11 mouse cellular contexts compared by ENCODE assay signal in the genomic region with DNA sequence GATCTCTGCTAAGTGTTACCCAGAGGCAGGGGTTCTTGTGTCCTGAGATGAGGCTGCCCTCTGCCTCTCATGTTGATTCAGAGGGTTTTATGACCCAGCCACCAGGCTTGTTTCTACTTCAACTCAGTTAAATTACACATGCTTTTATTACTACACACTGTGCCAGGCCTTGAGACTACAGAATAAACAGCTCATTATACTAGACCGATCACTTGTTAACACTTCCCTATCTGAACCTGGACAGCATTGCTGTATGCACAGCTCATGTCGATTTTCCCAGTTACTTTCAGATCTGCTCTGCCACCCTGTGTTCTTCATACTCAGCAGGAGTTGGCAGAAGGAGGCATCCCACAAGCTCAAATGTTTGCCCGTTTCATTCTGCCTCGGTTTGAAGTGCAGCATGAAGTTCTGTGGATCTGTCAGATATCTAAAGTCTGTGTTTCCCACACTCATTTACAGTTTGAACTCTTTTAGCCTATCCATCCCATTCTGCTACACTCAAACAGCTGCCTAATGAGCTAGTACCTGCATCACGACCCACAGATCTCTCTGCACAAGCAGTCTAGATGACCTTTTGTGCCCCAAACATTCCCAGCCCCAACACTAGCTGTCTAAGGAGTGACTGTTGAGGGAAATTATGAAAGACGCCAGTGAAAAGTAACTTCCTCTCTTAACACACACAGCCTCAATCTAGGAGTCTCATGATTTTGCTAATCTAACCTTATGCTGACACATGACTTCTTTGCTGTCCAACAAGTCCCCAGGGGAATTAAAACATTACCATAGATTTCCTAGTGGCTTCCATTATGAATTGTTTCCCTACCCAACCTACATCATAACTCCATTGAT. TPM values are rescaled to one million over a fixed set of nuclear protein-coding genes. Genes with fewer than 3 reads are reported as not detected.
DNase-seq lines count a peak whose midpoint lies in the region; ATAC-seq lines count a peak whose summit lies in the region.
"Had no signal": no experiment of that assay in that cellular context is flagged by ENCODE, and none has a peak within 500 bp of the region (broad histone marks: within the 10 kb centered on the region; RNA-seq: fewer than 3 reads in every experiment).

No protein-coding gene starts in this region.

- 50% methylated on average over 6 of the region's 6 CpGs for WGBS in forebrain, embryonic 14.5 days
- WGBS in forebrain, embryonic 11.5 days, result 75% methylated on average over 6 of the region's 6 CpGs
- 51% methylated on average over 6 of the region's 6 CpGs for WGBS in neural tube, embryonic 15.5 days
- WGBS in hindbrain, embryonic 12.5 days, result 62% methylated on average over 6 of the region's 6 CpGs

- peaks cover 9% of the 10 kb centered on the region for H3K4me1 ChIP-seq in forebrain, embryonic 14.5 days (ENCODE audit: control insufficient read depth, insufficient read depth, low read length)
- H3K4me1 ChIP-seq in forebrain, embryonic 11.5 days (replicated peaks; ENCODE audit: control insufficient read depth, insufficient read depth, low read length), result no peaks in the 10 kb centered on the region
- peaks cover 10% of the 10 kb centered on the region for H3K4me1 ChIP-seq in neural tube, embryonic 15.5 days
- H3K4me1 ChIP-seq in hindbrain, embryonic 12.5 days, result peaks cover 9% of the 10 kb centered on the region

- no peaks in the 10 kb centered on the region for H3K9me3 ChIP-seq in forebrain, embryonic 14.5 days (replicated peaks; ENCODE audit: control insufficient read depth, low read length)
- H3K9me3 ChIP-seq in forebrain, embryonic 11.5 days (ENCODE audit: control insufficient read depth, low read length), result no peaks in the 10 kb centered on the region
- H3K9me3 ChIP-seq in neural tube, embryonic 15.5 days (replicated peaks), result no peaks in the 10 kb centered on the region
- no peaks in the 10 kb centered on the region for H3K9me3 ChIP-seq in hindbrain, embryonic 12.5 days (replicated peaks)
- H3K9me3 ChIP-seq: hindbrain, embryonic 15.5 days had no signal

- no peak overlapping the region for H3K4me2 ChIP-seq in forebrain, embryonic 14.5 days (ENCODE audit: low read length)
- H3K4me2 ChIP-seq in forebrain, embryonic 11.5 days (ENCODE audit: low read depth, low read length, severe bottlenecking), result no peak overlapping the region
- no peak overlapping the region for H3K4me2 ChIP-seq in neural tube, embryonic 15.5 days
- no peak overlapping the region for H3K4me2 ChIP-seq in hindbrain, embryonic 12.5 days (replicated peaks)
- H3K4me2 ChIP-seq: hindbrain, embryonic 15.5 days; lung, embryonic 14.5 days had no signal

- no peaks in the 10 kb centered on the region for H3K27me3 ChIP-seq in forebrain, embryonic 14.5 days (replicated peaks; ENCODE audit: control insufficient read depth, insufficient read depth, low read length)
- H3K27me3 ChIP-seq in forebrain, embryonic 11.5 days (ENCODE audit: control insufficient read depth, insufficient read depth, low read length), result no peaks in the 10 kb centered on the region
- H3K27me3 ChIP-seq in neural tube, embryonic 15.5 days (replicated peaks), result no peaks in the 10 kb centered on the region
- no peaks in the 10 kb centered on the region for H3K27me3 ChIP-seq in hindbrain, embryonic 12.5 days
- H3K27me3 ChIP-seq: hindbrain, embryonic 15.5 days had no signal

- no peak overlapping the region for H3K9ac ChIP-seq in forebrain, embryonic 14.5 days (ENCODE audit: low read length)
- no peak overlapping the region for H3K9ac ChIP-seq in forebrain, embryonic 11.5 days (ENCODE audit: low read length)
- H3K9ac ChIP-seq in neural tube, embryonic 15.5 days (replicated peaks), result no peak overlapping the region
- no peak overlapping the region for H3K9ac ChIP-seq in hindbrain, embryonic 12.5 days
- H3K9ac ChIP-seq: hindbrain, embryonic 15.5 days; lung, embryonic 14.5 days had no signal

- peak; percentile 35; the same call in 1 of the 2 replicates for ATAC-seq in forebrain, embryonic 14.5 days
- ATAC-seq in forebrain, embryonic 11.5 days (replicated peaks; ENCODE audit: low FRiP score), result no peak
- 0 out of 2 replicates have a peak, but pooled peaks have one; percentile 14 for ATAC-seq in neural tube, embryonic 15.5 days (ENCODE audit: low FRiP score)
- ATAC-seq in hindbrain, embryonic 12.5 days (ENCODE audit: low FRiP score), result no peak

- peak; percentile 25 for DNase-seq in forebrain, embryonic 14.5 days (ENCODE audit: low spot score)
- no peak for DNase-seq in forebrain, embryonic 11.5 days (ENCODE audit: low spot score)
- DNase-seq in neural tube, embryonic 10.5 days (ENCODE audit: extremely low spot score, low spot score), result no peak
- DNase-seq in layer of hippocampus, adult 9-11 months, result peak; percentile 54
- no peak for DNase-seq in urinary bladder, adult 18-20 months (ENCODE audit: low spot score in 2 of 2)
- DNase-seq in spleen, postnatal 10 days (ENCODE audit: low spot score in 2 of 2), result no peak
- DNase-seq: lung, embryonic 14.5 days; retina, postnatal 1 day had no signal

- no peak overlapping the region for H3K27ac ChIP-seq in forebrain, embryonic 14.5 days (ENCODE audit: low read depth, low read length)
- no peak overlapping the region for H3K27ac ChIP-seq in forebrain, embryonic 11.5 days (ENCODE audit: low read depth, low read length)
- no peak overlapping the region for H3K27ac ChIP-seq in neural tube, embryonic 15.5 days (replicated peaks)
- H3K27ac ChIP-seq in hindbrain, embryonic 12.5 days, result no peak overlapping the region
- H3K27ac ChIP-seq: hindbrain, embryonic 15.5 days had no signal

- H3K36me3 ChIP-seq in forebrain, embryonic 14.5 days (ENCODE audit: control insufficient read depth, insufficient read depth, low read length), result no peaks in the 10 kb centered on the region
- no peaks in the 10 kb centered on the region for H3K36me3 ChIP-seq in forebrain, embryonic 11.5 days (ENCODE audit: control insufficient read depth, insufficient read depth, low read length)
- no peaks in the 10 kb centered on the region for H3K36me3 ChIP-seq in neural tube, embryonic 15.5 days
- H3K36me3 ChIP-seq in hindbrain, embryonic 12.5 days, result no peaks in the 10 kb centered on the region
- H3K36me3 ChIP-seq: hindbrain, embryonic 15.5 days had no signal

- H3K4me3 ChIP-seq in forebrain, embryonic 14.5 days (ENCODE audit: low read depth, low read length), result no peak overlapping the region
- H3K4me3 ChIP-seq in forebrain, embryonic 11.5 days (ENCODE audit: low read depth, low read length), result no peak overlapping the region
- no peak overlapping the region for H3K4me3 ChIP-seq in neural tube, embryonic 15.5 days (replicated peaks)
- no peak overlapping the region for H3K4me3 ChIP-seq in hindbrain, embryonic 12.5 days
- H3K4me3 ChIP-seq: hindbrain, embryonic 15.5 days had no signal

RNA-seq across cellular contexts. Expression of gene Adgb, which starts 3.2 kb away (rescaled TPM):
- polyA plus RNA-seq in forebrain, embryonic 14.5 days (2014; fragmentation: Nextera tagmentation; extraction: Ambion mirVana), result 0.15 and 0.25 TPM in 2 replicates
- 0.07 and 0.16 TPM in 2 replicates for polyA plus RNA-seq in forebrain, embryonic 11.5 days (2014; fragmentation: Nextera tagmentation; extraction: Ambion mirVana)
- polyA plus RNA-seq in neural tube, embryonic 15.5 days (2015; fragmentation: Nextera tagmentation; extraction: Ambion mirVana), result 0.20 and 0.31 TPM in 2 replicates
- polyA plus RNA-seq in hindbrain, embryonic 12.5 days (2016; fragmentation: Nextera tagmentation; extraction: Ambion mirVana), result 0.53 and 0.69 TPM in 2 replicates

Comparison
In these comparisons a context has a peak if more than half of its experiments do, and no peak if none do; other contexts are left out.
1. ATAC-seq: peak in forebrain, embryonic 14.5 days (single experiment) and neural tube, embryonic 15.5 days (single experiment); none in forebrain, embryonic 11.5 days (single experiment) and hindbrain, embryonic 12.5 days (single experiment).
2. DNase-seq: peak in forebrain, embryonic 14.5 days (single experiment) and layer of hippocampus, adult 9-11 months (single experiment); none in forebrain, embryonic 11.5 days (single experiment), neural tube, embryonic 10.5 days (single experiment), urinary bladder, adult 18-20 months (0 of 2) and spleen, postnatal 10 days (0 of 2).